Comparison of ENCODE assay signal across 8 mouse cellular contexts in genomic region chr10:69254390-69254847, GRCm38 (mm10). TPM values are rescaled to one million over a fixed set of nuclear protein-coding genes. Genes with fewer than 3 reads are reported as not detected.
DNase-seq lines count a peak whose midpoint lies in the region; ATAC-seq lines count a peak whose summit lies in the region.

No protein-coding gene starts in this region.

- no peaks in the 10 kb centered on the region for H3K9me3 ChIP-seq in forebrain, embryonic 13.5 days (replicated peaks)

- WGBS in forebrain, embryonic 13.5 days, result 18% methylated on average over 8 of the region's 8 CpGs

- peaks cover 21% of the 10 kb centered on the region for H3K4me1 ChIP-seq in forebrain, embryonic 13.5 days

- H3K27me3 ChIP-seq in forebrain, embryonic 13.5 days, result no peaks in the 10 kb centered on the region

- peak overlapping the region; percentile 21; the same call in 1 of the 2 replicates for H3K27ac ChIP-seq in forebrain, embryonic 13.5 days

- DNase-seq in right cerebral cortex, postnatal 14 days, result peak; percentile 20
- no peak for DNase-seq in right cerebral cortex, postnatal 25 days
- peak; percentile 65 to 70 for DNase-seq in heart, postnatal 14 days
- peak; percentile 87 to 95 for DNase-seq in kidney, postnatal 36 days
- peak; percentile 56 to 77 for DNase-seq in lung, postnatal 4 days
- DNase-seq in spleen, postnatal 36 days (ENCODE audit: low spot score in 2 of 2), result peak; percentile 82
- no peak for DNase-seq in cerebellum, adult 18-20 months

- H3K36me3 ChIP-seq in forebrain, embryonic 13.5 days (ENCODE audit: poor library complexity, severe bottlenecking), result peaks cover 4% of the 10 kb centered on the region; the same call in 1 of the 2 replicates

- H3K4me2 ChIP-seq in forebrain, embryonic 13.5 days, result no peak overlapping the region

- ATAC-seq in forebrain, embryonic 13.5 days, result 0 out of 2 replicates have a peak, but pooled peaks have one; percentile 33

- no peak overlapping the region for H3K9ac ChIP-seq in forebrain, embryonic 13.5 days

- H3K4me3 ChIP-seq in forebrain, embryonic 13.5 days, result no peak overlapping the region

- intact Hi-C loops in heart, postnatal 14 days (cut with DNase I), result no loop called here

RNA-seq across cellular contexts. Expression of gene A930033H14Rik, which starts 41.5 kb away (rescaled TPM):
- 0.94 and 1.2 TPM in 2 replicates for polyA plus RNA-seq in forebrain, embryonic 13.5 days (2015; fragmentation: Nextera tagmentation; extraction: Ambion mirVana)
- total RNA-seq in heart, postnatal 14 days (2021), result 1 to 10 TPM; 2.4 to 2.8 TPM

Comparison
In these comparisons a context has a peak if more than half of its experiments do, and no peak if none do; other contexts are left out.
1. DNase-seq: peak in right cerebral cortex, postnatal 14 days (single experiment), heart, postnatal 14 days (2 of 2), kidney, postnatal 36 days (2 of 2), lung, postnatal 4 days (2 of 2) and spleen, postnatal 36 days (2 of 2); none in right cerebral cortex, postnatal 25 days (single experiment) and cerebellum, adult 18-20 months (0 of 2).